Mouse (Mus musculus): ENCODE results near the gene Il20rb. TPM values are rescaled to one million over a fixed set of nuclear protein-coding genes. Genes with fewer than 3 reads are reported as not detected.

Il20rb gene
- total RNA-seq (2023) = 1 to 10 TPM; 1.1 to 1.4 TPM

DNA sequence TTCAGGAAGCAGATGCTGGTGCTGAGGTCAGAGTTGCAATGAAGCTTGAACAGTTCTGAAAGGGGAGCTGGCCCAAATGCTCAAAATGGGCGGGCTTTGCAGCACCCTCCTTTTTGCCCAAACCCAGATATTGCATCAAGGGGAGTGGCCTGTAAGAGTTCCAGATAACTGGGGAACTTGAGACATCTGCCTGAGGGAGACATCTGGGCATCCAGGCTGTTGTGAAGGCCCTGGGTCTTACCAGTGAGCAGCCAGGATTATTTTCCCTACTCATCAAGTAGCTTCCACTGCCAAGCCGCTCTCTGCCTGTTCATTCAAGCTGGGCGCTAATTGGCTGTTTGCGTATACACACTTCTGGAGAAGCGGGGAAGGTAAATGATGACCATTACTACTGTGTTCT is at the start of gene Il20rb:
TSS of gene Il20rb (minus strand) at position 358 of the 400 bp plus-strand sequence.

Other genes starting within 250 kb of the Il20rb start
- 10 to 100 TPM; 56.4 to 58.3 TPM for gene Nck1, start 59.3 kb upstream of the Il20rb start, total RNA-seq (2023)
- gene Slc35g2, start 84.3 kb upstream of the Il20rb start, total RNA-seq (2023) = not detected
- 10 to 100 TPM; 51.9 to 58.0 TPM for gene Stag1, start 111.0 kb upstream of the Il20rb start, total RNA-seq (2023)

Measured in neutrophil, adult 83 days (primary cell).